Mouse (Mus musculus) stomach, embryonic 16.5 days (tissue): ENCODE measurements at regions not wholly inside any gene's neighbourhood (a gene's known extent, or its start where the extent isn't known, plus 50 kb on each side); places are given as distances from the start of the nearest gene placed in this dataset.

ENCODE experiments used
- ATAC-seq: fragments of 200-750 bp; cut with Nextera tagmentation; 2 replicates; pipeline ENCODE4 v1.8.0; 2017; ENCODE audit warnings: moderate number of reproducible peaks, moderate TSS enrichment; ENCODE audit not compliant: insufficient read depth, low FRiP score
- H3K27ac ChIP-seq: fragments of 300-500 bp; sonication (generic); 2 replicates; pipeline ENCODE4 v1.5.1; 2014; ENCODE audit warnings: low read length
- H3K27me3 ChIP-seq: fragments of 300-500 bp; sonication (generic); 2 replicates; pipeline ENCODE4 v1.6.1; 2014; ENCODE audit warnings: low read length, control low read depth, mixed read lengths; ENCODE audit not compliant: control insufficient read depth, insufficient read depth
- H3K36me3 ChIP-seq: fragments of 300-500 bp; sonication (generic); 2 replicates; pipeline ENCODE4 v1.6.1; 2014; ENCODE audit warnings: low read length; ENCODE audit not compliant: control insufficient read depth, insufficient read depth
- H3K4me1 ChIP-seq: fragments of 300-500 bp; sonication (generic); 2 replicates; pipeline ENCODE4 v1.6.1; 2014; ENCODE audit warnings: low read length, control low read depth, mixed read lengths; ENCODE audit not compliant: control insufficient read depth, insufficient read depth
- H3K4me2 ChIP-seq: fragments of 300-500 bp; sonication (generic); 2 replicates; pipeline ENCODE4 v1.6.1; 2014; ENCODE audit warnings: low read depth, low read length, mixed read lengths
- H3K4me3 ChIP-seq: fragments of 300-500 bp; sonication (generic); replicated peaks from 2 replicates; pipeline ENCODE4 v1.5.1; 2014; ENCODE audit warnings: mild to moderate bottlenecking, low read length
- H3K9ac ChIP-seq: fragments of 300-500 bp; sonication (generic); 2 replicates; pipeline ENCODE4 v1.6.1; 2014; ENCODE audit warnings: low read length
- H3K9me3 ChIP-seq: fragments of 300-500 bp; sonication (generic); replicated peaks from 2 replicates; pipeline ENCODE4 v1.6.1; 2016; ENCODE audit warnings: low read length, control low read depth; ENCODE audit not compliant: control insufficient read depth
- WGBS: fragments of 180-500 bp; shearing (Covaris S2); extraction: QIAGEN DNeasy Blood & Tissue Kit; methylation state at CpG from one replicate; pipeline ENCODE4 v1.1.7; 2014; 5-methylcytosine and 5-hydroxymethylcytosine counted together

- Histone ChIP-seq H3K27ac (no peak overlapping the region), H3K4me2 (no peak overlapping the region), H3K9me3 (no peaks in the 10 kb centered on the region), H3K27me3 (no peaks in the 10 kb centered on the region), H3K4me1 (peaks cover 19% of the 10 kb centered on the region), H3K36me3 (no peaks in the 10 kb centered on the region), H3K9ac (no peak overlapping the region), H3K4me3 (no peak overlapping the region)
- WGBS = 88% methylated on average over 4 of the region's 4 CpGs
- no peak for ATAC-seq
Observed at GRCm38 (mm10) chr13:28717404-28717803, 236.1 kb downstream of the Sox4 start.

- WGBS = 72% methylated on average over 7 of the region's 7 CpGs
- Histone ChIP-seq H3K27me3 (no peaks in the 10 kb centered on the region), H3K4me1 (no peaks in the 10 kb centered on the region), H3K9me3 (0 out of 2 replicates have a peak, but pooled peaks cover 3% of the 10 kb centered on the region), H3K4me2 (no peak overlapping the region), H3K9ac (no peak overlapping the region), H3K4me3 (no peak overlapping the region), H3K36me3 (no peaks in the 10 kb centered on the region), H3K27ac (no peak overlapping the region)
- ATAC-seq = no peak
Observed at GRCm38 (mm10) chr13:28709966-28710365, 243.5 kb downstream of the Sox4 start.

- H3K36me3 ChIP-seq = no peaks in the 10 kb centered on the region
- no peak for ATAC-seq
- no peaks in the 10 kb centered on the region for H3K27me3 ChIP-seq
- 63% methylated on average over 1 of the region's 1 CpGs for WGBS
- H3K4me2 ChIP-seq = no peak overlapping the region
- 0 out of 2 replicates have a peak, but pooled peaks cover 3% of the 10 kb centered on the region for H3K9me3 ChIP-seq
- H3K9ac ChIP-seq = no peak overlapping the region
- H3K4me3 ChIP-seq = no peak overlapping the region
- H3K27ac ChIP-seq = no peak overlapping the region
- 0 out of 2 replicates have a peak, but pooled peaks cover 5% of the 10 kb centered on the region for H3K4me1 ChIP-seq
Observed at GRCm38 (mm10) chr13:28701309-28701708, 252.2 kb downstream of the Sox4 start.

GRCm38 (mm10) chr13:28700081-28700480 is 253.4 kb downstream of the Sox4 start:
- no peaks in the 10 kb centered on the region for H3K27me3 ChIP-seq
- 0 out of 2 replicates have a peak, but pooled peaks cover 5% of the 10 kb centered on the region for H3K4me1 ChIP-seq
- WGBS = 64% methylated on average over 3 of the region's 3 CpGs
- H3K4me2 ChIP-seq = no peak overlapping the region
- H3K27ac ChIP-seq = no peak overlapping the region
- H3K9me3 ChIP-seq = no peaks in the 10 kb centered on the region
- no peak overlapping the region for H3K9ac ChIP-seq
- no peaks in the 10 kb centered on the region for H3K36me3 ChIP-seq
- no peak overlapping the region for H3K4me3 ChIP-seq
- ATAC-seq = no peak

DNA sequence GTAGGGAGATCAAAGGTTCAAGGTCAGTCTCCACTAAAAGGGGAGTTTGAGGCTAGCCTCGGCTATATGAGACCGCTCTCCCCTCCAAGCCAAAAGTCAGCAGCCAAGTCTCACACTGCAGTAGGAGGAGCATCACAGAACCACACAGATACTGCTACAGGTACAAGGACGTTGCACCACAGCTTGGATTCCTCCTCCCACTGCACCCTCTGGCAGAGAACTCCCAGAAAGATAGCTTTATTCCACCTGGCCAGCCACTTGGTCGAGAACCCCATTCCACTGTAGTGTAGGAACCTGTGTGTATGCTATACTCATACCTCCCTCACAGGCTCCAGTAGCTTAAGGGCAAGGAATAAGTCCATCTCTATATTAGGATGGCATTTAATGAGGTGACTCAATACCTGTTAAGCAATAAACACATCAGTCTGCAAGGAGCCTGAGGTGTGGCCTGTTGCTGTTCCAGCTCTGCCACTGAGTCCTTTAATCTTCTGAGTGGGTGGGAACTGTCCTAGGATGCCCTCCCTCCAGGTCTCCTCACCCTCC is 254.0 kb downstream of the Sox4 start:
- Histone ChIP-seq H3K4me1 (0 out of 2 replicates have a peak, but pooled peaks cover 5% of the 10 kb centered on the region), H3K9ac (no peak overlapping the region), H3K36me3 (no peaks in the 10 kb centered on the region), H3K4me2 (no peak overlapping the region), H3K27me3 (no peaks in the 10 kb centered on the region), H3K27ac (no peak overlapping the region), H3K9me3 (no peaks in the 10 kb centered on the region), H3K4me3 (no peak overlapping the region)
- WGBS = 83% methylated on average over 4 of the region's 4 CpGs
- peak; percentile 29 for ATAC-seq

DNA sequence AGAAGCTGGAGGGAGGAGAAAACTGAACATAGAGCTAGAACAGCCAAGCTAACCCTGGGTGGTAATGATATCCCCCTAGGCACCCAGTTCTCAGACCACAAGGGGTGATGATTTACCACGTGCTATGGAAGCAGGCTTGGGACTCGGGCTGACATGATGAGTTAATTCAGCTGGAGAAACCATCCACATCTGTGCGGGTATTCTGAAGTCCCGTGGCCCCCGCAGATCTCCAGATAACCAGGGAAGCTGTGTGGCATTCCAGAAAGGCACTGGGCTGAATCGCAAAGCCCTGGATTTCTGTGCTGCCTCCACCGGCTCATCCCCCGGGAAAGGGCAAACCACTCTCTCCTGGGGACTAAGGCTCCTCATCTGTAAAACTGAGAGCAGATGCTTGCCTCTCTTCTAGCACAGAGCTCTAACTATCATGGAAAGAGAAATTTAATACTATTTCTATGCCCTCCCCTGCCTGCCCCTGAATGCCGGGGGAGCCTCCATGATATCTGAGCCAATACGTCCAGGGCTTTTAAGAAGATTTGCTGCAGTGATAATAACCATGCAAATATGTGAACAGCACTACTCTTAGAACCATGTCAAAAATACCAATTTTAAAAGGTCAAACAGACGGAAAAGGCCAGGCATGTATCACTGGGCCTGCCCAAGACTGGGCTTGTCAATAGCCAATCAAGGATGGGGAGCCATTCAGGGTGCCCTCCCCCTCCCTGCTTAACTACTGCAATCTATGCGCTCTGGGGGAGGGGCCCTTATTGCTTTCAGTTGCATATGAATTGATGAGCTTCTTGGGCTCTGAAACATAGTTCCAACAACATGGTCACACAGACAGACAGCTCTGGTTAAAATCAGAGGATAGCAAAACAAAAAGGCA is 255.5 kb downstream of the Sox4 start:
- ATAC-seq = no peak
- Histone ChIP-seq H3K36me3 (no peaks in the 10 kb centered on the region), H3K27me3 (no peaks in the 10 kb centered on the region), H3K4me3 (no peak overlapping the region), H3K27ac (no peak overlapping the region), H3K4me2 (no peak overlapping the region), H3K4me1 (0 out of 2 replicates have a peak, but pooled peaks cover 7% of the 10 kb centered on the region), H3K9me3 (no peaks in the 10 kb centered on the region), H3K9ac (no peak overlapping the region)
- 43% methylated on average over 12 of the region's 12 CpGs for WGBS

DNA sequence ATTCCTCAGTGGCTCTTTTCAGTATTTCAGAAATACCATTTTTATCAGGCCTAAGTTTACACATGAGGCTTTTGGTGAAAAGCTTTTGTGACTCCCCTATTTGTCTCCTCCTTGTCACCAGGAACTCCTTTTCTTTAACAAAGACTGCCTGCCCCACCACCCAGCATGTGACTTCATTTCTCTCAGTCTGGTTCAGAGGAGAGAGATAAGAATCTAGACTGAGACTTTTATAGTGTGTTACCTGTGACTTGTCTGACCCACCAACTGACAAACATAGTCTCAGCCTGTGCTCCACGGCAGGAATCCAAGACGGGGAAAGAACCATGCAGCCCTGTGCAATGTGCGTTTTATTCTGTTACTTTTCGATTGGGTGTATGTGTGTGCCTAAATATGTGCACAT is 260.4 kb downstream of the Sox4 start:
- Histone ChIP-seq H3K36me3 (no peaks in the 10 kb centered on the region), H3K9me3 (no peaks in the 10 kb centered on the region), H3K4me2 (no peak overlapping the region), H3K4me3 (no peak overlapping the region), H3K27ac (no peak overlapping the region), H3K4me1 (0 out of 2 replicates have a peak, but pooled peaks cover 7% of the 10 kb centered on the region), H3K9ac (no peak overlapping the region), H3K27me3 (no peaks in the 10 kb centered on the region)
- ATAC-seq = no peak
- WGBS = 55% methylated on average over 4 of the region's 4 CpGs

DNA sequence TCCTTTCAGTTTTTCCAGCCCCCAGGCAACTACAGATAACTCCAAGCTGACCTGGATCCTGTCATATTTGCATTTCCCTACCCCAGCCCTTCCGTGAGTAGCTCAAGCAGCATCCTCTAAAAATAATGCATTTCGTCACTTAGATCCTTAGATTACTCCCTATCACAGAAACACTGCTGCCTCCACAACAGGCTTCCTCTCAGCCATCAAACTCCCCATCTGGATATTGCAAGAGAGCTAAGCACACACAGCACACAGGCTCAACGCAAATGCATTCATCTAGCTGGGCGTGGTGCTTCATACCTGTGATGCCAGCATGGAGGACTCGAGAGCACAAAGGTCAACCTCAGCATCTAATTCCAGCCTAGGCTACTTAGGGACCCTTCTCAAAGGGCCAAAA is 260.9 kb downstream of the Sox4 start:
- no peak overlapping the region for H3K9ac ChIP-seq
- H3K4me2 ChIP-seq = no peak overlapping the region
- H3K27ac ChIP-seq = peak overlapping the region; percentile 35; the same call in 1 of the 2 replicates
- no peak for ATAC-seq
- WGBS = 54% methylated on average over 5 of the region's 5 CpGs
- H3K36me3 ChIP-seq = no peaks in the 10 kb centered on the region
- H3K4me3 ChIP-seq = no peak overlapping the region
- H3K4me1 ChIP-seq = 0 out of 2 replicates have a peak, but pooled peaks cover 7% of the 10 kb centered on the region
- H3K27me3 ChIP-seq = no peaks in the 10 kb centered on the region
- no peaks in the 10 kb centered on the region for H3K9me3 ChIP-seq

DNA sequence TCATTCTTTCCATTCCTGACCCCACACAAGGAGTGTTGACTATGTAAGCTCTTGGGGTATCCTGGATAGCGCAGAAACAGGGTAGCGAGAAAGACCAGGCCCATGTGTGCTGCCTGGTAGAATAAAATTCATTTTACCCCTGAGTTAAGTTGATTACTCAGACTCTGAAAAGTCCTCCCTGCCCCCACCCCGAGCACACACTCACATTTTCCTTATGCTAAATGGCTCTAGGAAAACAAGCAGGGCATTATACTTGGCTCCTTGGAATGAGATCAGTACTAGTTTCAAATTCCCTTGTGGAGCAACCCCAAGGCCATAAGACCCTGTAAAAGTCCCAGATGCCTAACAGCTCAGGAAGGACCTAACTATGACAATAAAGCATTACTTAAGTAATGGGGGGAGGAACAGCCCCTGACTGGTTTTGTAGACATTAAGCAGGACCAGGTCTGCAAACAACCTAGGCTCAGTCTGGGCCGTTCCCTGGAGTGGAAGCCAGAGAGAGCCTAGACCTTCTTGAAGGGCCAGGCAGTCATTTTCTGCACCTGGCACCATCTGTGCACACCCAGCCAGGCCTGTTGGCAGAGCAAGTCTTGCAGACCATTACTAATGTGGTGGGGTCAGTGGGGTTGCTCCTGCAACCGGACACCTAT is 262.9 kb downstream of the Sox4 start:
- H3K27ac ChIP-seq = no peak overlapping the region; the same call in 1 of the 2 replicates
- no peak overlapping the region for H3K4me3 ChIP-seq
- no peaks in the 10 kb centered on the region for H3K9me3 ChIP-seq
- no peaks in the 10 kb centered on the region for H3K27me3 ChIP-seq
- peak; percentile 40; the same call in 1 of the 2 replicates for ATAC-seq
- H3K4me1 ChIP-seq = 0 out of 2 replicates have a peak, but pooled peaks cover 5% of the 10 kb centered on the region
- WGBS = 68% methylated on average over 5 of the region's 5 CpGs
- no peak overlapping the region for H3K9ac ChIP-seq
- H3K36me3 ChIP-seq = no peaks in the 10 kb centered on the region
- H3K4me2 ChIP-seq = no peak overlapping the region
